8 mouse cellular contexts compared by ENCODE assay signal in the genomic region with DNA sequence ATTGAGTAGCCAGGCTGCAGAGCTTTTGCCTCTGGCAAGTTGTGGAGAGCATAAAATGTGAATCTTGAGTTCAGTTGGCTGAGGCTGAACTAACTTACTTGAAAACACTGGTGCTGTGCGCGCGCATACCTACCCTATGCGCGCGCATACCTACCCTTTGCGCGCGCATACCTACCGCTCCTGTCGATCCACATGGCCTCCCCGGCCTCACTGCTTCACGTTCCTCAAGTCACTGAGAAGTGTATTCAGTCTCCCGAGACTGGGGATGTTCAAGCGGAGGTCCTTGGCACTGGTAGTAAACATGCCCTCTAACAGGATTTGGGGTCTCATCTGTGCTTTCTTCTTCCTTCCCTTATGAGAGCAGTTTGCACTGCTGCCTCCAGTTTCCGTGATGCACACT. TPM values are rescaled to one million over a fixed set of nuclear protein-coding genes. Genes with fewer than 3 reads are reported as not detected.
DNase-seq lines count a peak whose midpoint lies in the region; ATAC-seq and TF ChIP-seq lines count a peak whose summit lies in the region.

No protein-coding gene starts in this region.

- in situ Hi-C loops in ES-E14 (cut with MboI; ENCODE audit: low sequenced_read_pairs in 2 of 2, unreplicated experiment in 2 of 2) = no loop called here

- peaks cover 16% of the 10 kb centered on the region for H3K36me3 ChIP-seq in heart, embryonic 13.5 days
- H3K36me3 ChIP-seq in ES-E14 (ENCODE audit: control insufficient read depth, insufficient read depth, low read length, poor library complexity, severe bottlenecking) = no peaks in the 10 kb centered on the region
- H3K36me3 ChIP-seq in liver, embryonic 16.5 days (ENCODE audit: control insufficient read depth, insufficient read depth) = peaks cover 54% of the 10 kb centered on the region

- no peak for ATAC-seq in heart, embryonic 13.5 days (ENCODE audit: extremely low read depth, insufficient number of reproducible peaks, low FRiP score, low TSS enrichment)
- peak; percentile 50; the same call in 1 of the 2 replicates for ATAC-seq in liver, embryonic 16.5 days (ENCODE audit: low read depth)

- H3K9me3 ChIP-seq in heart, embryonic 13.5 days = no peaks in the 10 kb centered on the region
- no peaks in the 10 kb centered on the region for H3K9me3 ChIP-seq in ES-E14 (ENCODE audit: control insufficient read depth, insufficient read depth, low read depth, low read length)
- no peaks in the 10 kb centered on the region for H3K9me3 ChIP-seq in liver, embryonic 16.5 days (replicated peaks; ENCODE audit: control insufficient read depth, low read length)

- 20% methylated on average over 16 of the region's 16 CpGs for WGBS in heart, embryonic 13.5 days
- 48% methylated on average over 16 of the region's 16 CpGs for WGBS in liver, embryonic 16.5 days (ENCODE audit: insufficient replicate concordance)

- H3K27me3 ChIP-seq in heart, embryonic 13.5 days (replicated peaks) = no peaks in the 10 kb centered on the region
- no peaks in the 10 kb centered on the region for H3K27me3 ChIP-seq in liver, embryonic 16.5 days (ENCODE audit: control insufficient read depth, insufficient read depth, low read depth, low read length)

- no peaks in the 10 kb centered on the region for H3K4me1 ChIP-seq in heart, embryonic 13.5 days
- peaks cover 0 to 1% of the 10 kb centered on the region in 2 experiments; a peak in 1 of 4 replicates for H3K4me1 ChIP-seq in ES-E14 (ENCODE audit: control insufficient read depth in 2 of 2, insufficient read depth in 2 of 2, low read length in 2 of 2, poor library complexity in 1 of 2)
- H3K4me1 ChIP-seq in liver, embryonic 16.5 days (ENCODE audit: control insufficient read depth, low read depth, low read length) = no peaks in the 10 kb centered on the region

- no peak for DNase-seq in heart, postnatal 25 days (ENCODE audit: low spot score)
- DNase-seq in ES-E14 (ENCODE audit: low read depth, low spot score) = peak; percentile 87
- DNase-seq in forelimb bud, embryonic 11.5 days (ENCODE audit: low read depth, low spot score) = peak; percentile 68
- DNase-seq in thymus, postnatal 0 days (ENCODE audit: low spot score) = peak; percentile 79
- no peak for DNase-seq in cerebellum, adult 9-10 months
- no peak for DNase-seq in frontal cortex, postnatal 36 days (ENCODE audit: low spot score in 2 of 2)

- H3K27ac ChIP-seq in heart, embryonic 13.5 days (replicated peaks) = 0 out of 2 replicates have a peak overlapping the region, but pooled peaks have one; percentile 25
- peak overlapping the region; percentile 55; the same call in 1 of the 2 replicates for H3K27ac ChIP-seq in ES-E14 (ENCODE audit: insufficient read depth, low read depth, low read length, poor library complexity, severe bottlenecking)
- H3K27ac ChIP-seq in liver, embryonic 16.5 days (ENCODE audit: low read length) = no peak overlapping the region

- intact Hi-C loops in heart, postnatal 25 days (cut with DNase I) = no loop called here

- peak overlapping the region; percentile 72 for H3K9ac ChIP-seq in heart, embryonic 13.5 days
- peak overlapping the region; percentile 87 for H3K9ac ChIP-seq in ES-E14 (ENCODE audit: insufficient read depth, low read depth, low read length, poor library complexity, severe bottlenecking)
- 0 out of 2 replicates have a peak overlapping the region, but pooled peaks have one; percentile 1 for H3K9ac ChIP-seq in liver, embryonic 16.5 days (ENCODE audit: low read depth, low read length)

- peak overlapping the region; percentile 50 for H3K4me3 ChIP-seq in heart, embryonic 13.5 days
- peak overlapping the region; percentile 71 to 80 for H3K4me3 ChIP-seq in ES-E14 (ENCODE audit: insufficient read depth in 1 of 2, low read depth in 1 of 2, low read length in 2 of 2, poor library complexity in 1 of 2, severe bottlenecking in 1 of 2)
- H3K4me3 ChIP-seq in liver, embryonic 16.5 days (ENCODE audit: low read depth, low read length) = peak overlapping the region; percentile 36

- H3K4me2 ChIP-seq in heart, embryonic 13.5 days = peak overlapping the region; percentile 64
- peak overlapping the region; percentile 39 for H3K4me2 ChIP-seq in liver, embryonic 16.5 days (ENCODE audit: low read depth, low read length)

TF ChIP-seq in ES-E14, 5 proteins besides CTCF, POLR2A, EP300 and RAD21:
- 0 out of 2 replicates have a peak, but pooled peaks have one; percentile 57 for TF ChIP-seq CHD2 (IDR thresholded peaks at IDR 0.05; ENCODE audit: low read depth, low read length)
- no peak for TF ChIP-seq ZC3H11A (IDR thresholded peaks at IDR 0.05; ENCODE audit: borderline replicate concordance, low read depth, low read length)
- no peak for TF ChIP-seq HCFC1 (IDR thresholded peaks at IDR 0.05; ENCODE audit: borderline replicate concordance, insufficient read depth, low read length)
- no peak for TF ChIP-seq ZNF384 (IDR thresholded peaks at IDR 0.05; ENCODE audit: low read depth, low read length)
- no peak for TF ChIP-seq MAFK (IDR thresholded peaks at IDR 0.05; ENCODE audit: insufficient read depth, low read depth, low read length)
TF ChIP-seq in ES-E14: peak in this region for 1.

RNA-seq across cellular contexts. Expression of gene Slc24a1, which starts 32.8 kb away (rescaled TPM):
- polyA plus RNA-seq in heart, embryonic 13.5 days (2015; fragmentation: Nextera tagmentation; extraction: Ambion mirVana) = 0.04 and 0.05 TPM in 2 replicates
- under 1 TPM; 0.08 to 0.10 TPM for total RNA-seq in heart, postnatal 25 days (2021)
- 0.45 and 0.79 TPM in 2 replicates for total RNA-seq in ES-E14 (2012; rRNA removed)
- 0.05 and 0.07 TPM in 2 replicates for polyA plus RNA-seq in liver, embryonic 16.5 days (2015; fragmentation: Nextera tagmentation; extraction: Ambion mirVana)
- 0.06 and 0.08 TPM in 2 replicates for polyA plus RNA-seq in thymus, postnatal 0 days (2015; fragmentation: Nextera tagmentation; extraction: Ambion mirVana)

RNA-seq across cellular contexts. Expression of gene Ints14, which starts 42.1 kb away (rescaled TPM):
- polyA plus RNA-seq in heart, embryonic 13.5 days (2015; fragmentation: Nextera tagmentation; extraction: Ambion mirVana) = 40.1 and 40.7 TPM in 2 replicates
- 10 to 100 TPM; 16.1 to 16.4 TPM for total RNA-seq in heart, postnatal 25 days (2021)
- total RNA-seq in ES-E14 (2012; rRNA removed) = 35.9 and 37.5 TPM in 2 replicates
- 19.1 and 20.9 TPM in 2 replicates for polyA plus RNA-seq in liver, embryonic 16.5 days (2015; fragmentation: Nextera tagmentation; extraction: Ambion mirVana)
- polyA plus RNA-seq in thymus, postnatal 0 days (2015; fragmentation: Nextera tagmentation; extraction: Ambion mirVana) = 50.9 and 54.2 TPM in 2 replicates

Comparison
In these comparisons a context has a peak if more than half of its experiments do, and no peak if none do; other contexts are left out.
1. H3K9ac ChIP-seq: peak in every context shown above with its lines; median percentile 87 in ES-E14; 72 in heart, embryonic 13.5 days; 1 in liver, embryonic 16.5 days.
2. DNase-seq: peak in ES-E14 (single experiment), forelimb bud, embryonic 11.5 days (single experiment) and thymus, postnatal 0 days (single experiment); none in heart, postnatal 25 days (single experiment), cerebellum, adult 9-10 months (single experiment) and frontal cortex, postnatal 36 days (0 of 2).
3. Peak in every context shown above with its lines, with median percentiles within 50 percentile points of each other: H3K4me3 ChIP-seq.